Mouse (Mus musculus): ENCODE data around the gene Tjp2. TPM values are rescaled to one million over a fixed set of nuclear protein-coding genes. Genes with fewer than 3 reads are reported as not detected.

Tjp2 gene
- total and polyA plus RNA-seq, 2 experiments = 5.8 to 6.5 TPM

GRCm38 (mm10) chr19:24266046-24266830, 41.4 kb upstream of the Tjp2 start:
- Histone ChIP-seq H3K4me1 (ENCODE audit: control insufficient read depth, insufficient read depth, low read length) (peaks cover 32% of the 10 kb centered on the region), H3K4me3 (ENCODE audit: insufficient read depth, low read depth, low read length) (peak overlapping the region; percentile 22; the same call in 1 of the 2 replicates), H3K27me3 (ENCODE audit: control insufficient read depth, insufficient read depth, low read length) (no peaks in the 10 kb centered on the region), H3K27ac (replicated peaks; ENCODE audit: insufficient read depth, low read depth, low read length) (peak overlapping the region; percentile 91), H3K36me3 (ENCODE audit: control insufficient read depth, insufficient read depth, low read length) (no peaks in the 10 kb centered on the region; the same call in 1 of the 2 replicates), H3K79me2 (ENCODE audit: control insufficient read depth, insufficient read depth, low read length) (no peaks in the 10 kb centered on the region), H3K9ac (ENCODE audit: low read depth, low read length) (peak overlapping the region; percentile 59)
- DNase-seq (ENCODE audit: extremely low read depth, low read depth, low spot score) = peak; percentile 92
- 25% methylated on average over 7 of the region's 7 CpGs for WGBS
- TF ChIP-seq POLR2A (IDR thresholded peaks at IDR 0.05; ENCODE audit: extremely low read depth, insufficient read depth, low read length) = 0 out of 2 replicates have a peak, but pooled peaks have one; percentile 16
- no peak for TF ChIP-seq CTCF (IDR thresholded peaks at IDR 0.05; ENCODE audit: low read depth, low read length)

- peaks cover 3% of the 10 kb centered on the region; the same call in 1 of the 2 replicates for H3K36me3 ChIP-seq (ENCODE audit: control insufficient read depth, insufficient read depth, low read length)
- peak overlapping the region; percentile 91; the same call in 1 of the 2 replicates for H3K27ac ChIP-seq (replicated peaks; ENCODE audit: insufficient read depth, low read depth, low read length)
- H3K27me3 ChIP-seq (ENCODE audit: control insufficient read depth, insufficient read depth, low read length) = no peaks in the 10 kb centered on the region
- no peak overlapping the region for H3K9ac ChIP-seq (ENCODE audit: low read depth, low read length)
- TF ChIP-seq CTCF (IDR thresholded peaks at IDR 0.05; ENCODE audit: low read depth, low read length) (peak; percentile 76), POLR2A (IDR thresholded peaks at IDR 0.05; ENCODE audit: extremely low read depth, insufficient read depth, low read length) (no peak)
- 19% methylated on average over 7 of the region's 7 CpGs for WGBS
- peak; percentile 86 for DNase-seq (ENCODE audit: extremely low read depth, low read depth, low spot score)
- peaks cover 22% of the 10 kb centered on the region for H3K4me1 ChIP-seq (ENCODE audit: control insufficient read depth, insufficient read depth, low read length)
- no peaks in the 10 kb centered on the region for H3K79me2 ChIP-seq (ENCODE audit: control insufficient read depth, insufficient read depth, low read length)
- H3K4me3 ChIP-seq (ENCODE audit: insufficient read depth, low read depth, low read length) = no peak overlapping the region
These were observed 40.2 kb upstream of the Tjp2 start for GRCm38 (mm10) chr19:24264991-24265390.

GRCm38 (mm10) chr19:24262736-24263135, 37.9 kb upstream of the Tjp2 start:
- no peak overlapping the region for H3K9ac ChIP-seq (ENCODE audit: low read depth, low read length)
- peaks cover 15% of the 10 kb centered on the region for H3K4me1 ChIP-seq (ENCODE audit: control insufficient read depth, insufficient read depth, low read length)
- no peak overlapping the region for H3K4me3 ChIP-seq (ENCODE audit: insufficient read depth, low read depth, low read length)
- no peaks in the 10 kb centered on the region for H3K79me2 ChIP-seq (ENCODE audit: control insufficient read depth, insufficient read depth, low read length)
- no peak for TF ChIP-seq POLR2A (IDR thresholded peaks at IDR 0.05; ENCODE audit: extremely low read depth, insufficient read depth, low read length)
- TF ChIP-seq CTCF (IDR thresholded peaks at IDR 0.05; ENCODE audit: low read depth, low read length) = no peak
- no peaks in the 10 kb centered on the region for H3K27me3 ChIP-seq (ENCODE audit: control insufficient read depth, insufficient read depth, low read length)
- DNase-seq (ENCODE audit: extremely low read depth, low read depth, low spot score) = no peak
- H3K36me3 ChIP-seq (ENCODE audit: control insufficient read depth, insufficient read depth, low read length) = peaks cover 4% of the 10 kb centered on the region; the same call in 1 of the 2 replicates
- 96% methylated on average over 14 of the region's 14 CpGs for WGBS
- H3K27ac ChIP-seq (replicated peaks; ENCODE audit: insufficient read depth, low read depth, low read length) = no peak overlapping the region

GRCm38 (mm10) chr19:24259390-24260351, 34.8 kb upstream of the Tjp2 start:
- Histone ChIP-seq H3K9ac (ENCODE audit: low read depth, low read length) (no peak overlapping the region), H3K36me3 (ENCODE audit: control insufficient read depth, insufficient read depth, low read length) (peaks cover 4% of the 10 kb centered on the region; the same call in 1 of the 2 replicates), H3K4me3 (ENCODE audit: insufficient read depth, low read depth, low read length) (no peak overlapping the region), H3K27me3 (ENCODE audit: control insufficient read depth, insufficient read depth, low read length) (no peaks in the 10 kb centered on the region), H3K79me2 (ENCODE audit: control insufficient read depth, insufficient read depth, low read length) (no peaks in the 10 kb centered on the region), H3K4me1 (ENCODE audit: control insufficient read depth, insufficient read depth, low read length) (no peaks in the 10 kb centered on the region), H3K27ac (replicated peaks; ENCODE audit: insufficient read depth, low read depth, low read length) (no peak overlapping the region)
- no peak for TF ChIP-seq POLR2A (IDR thresholded peaks at IDR 0.05; ENCODE audit: extremely low read depth, insufficient read depth, low read length)
- no peak for TF ChIP-seq CTCF (IDR thresholded peaks at IDR 0.05; ENCODE audit: low read depth, low read length)
- no peak for DNase-seq (ENCODE audit: extremely low read depth, low read depth, low spot score)
- 86% methylated on average over 12 of the region's 12 CpGs for WGBS

- Histone ChIP-seq H3K27ac (replicated peaks; ENCODE audit: insufficient read depth, low read depth, low read length) (no peak overlapping the region; the same call in 1 of the 2 replicates), H3K79me2 (ENCODE audit: control insufficient read depth, insufficient read depth, low read length) (no peaks in the 10 kb centered on the region), H3K9ac (ENCODE audit: low read depth, low read length) (no peak overlapping the region), H3K27me3 (ENCODE audit: control insufficient read depth, insufficient read depth, low read length) (no peaks in the 10 kb centered on the region), H3K4me1 (ENCODE audit: control insufficient read depth, insufficient read depth, low read length) (no peaks in the 10 kb centered on the region), H3K4me3 (ENCODE audit: insufficient read depth, low read depth, low read length) (no peak overlapping the region), H3K36me3 (ENCODE audit: control insufficient read depth, insufficient read depth, low read length) (peaks cover 4% of the 10 kb centered on the region; the same call in 1 of the 2 replicates)
- peak; percentile 44 for DNase-seq (ENCODE audit: extremely low read depth, low read depth, low spot score)
- WGBS = 10% methylated on average over 5 of the region's 5 CpGs
- no peak for TF ChIP-seq CTCF (IDR thresholded peaks at IDR 0.05; ENCODE audit: low read depth, low read length)
- no peak for TF ChIP-seq POLR2A (IDR thresholded peaks at IDR 0.05; ENCODE audit: extremely low read depth, insufficient read depth, low read length)
These were observed 33.5 kb upstream of the Tjp2 start for GRCm38 (mm10) chr19:24258368-24258767.

Data from liver, adult 2 months (tissue).